Mouse (Mus musculus) stomach, postnatal 0 days (tissue): ENCODE results near the gene Sms.

ENCODE experiments used
- CTCF ChIP-seq: IDR thresholded peaks from 2 replicates; pipeline ENCODE4 v1.5.1; 2016; ENCODE audit warnings: antibody characterized with exemption, low read depth, mild to moderate bottlenecking, moderate library complexity
- EP300 ChIP-seq: optimal IDR thresholded peaks from 2 replicates; pipeline ENCODE3; 2016; ENCODE audit warnings: antibody characterized with exemption

DNA sequence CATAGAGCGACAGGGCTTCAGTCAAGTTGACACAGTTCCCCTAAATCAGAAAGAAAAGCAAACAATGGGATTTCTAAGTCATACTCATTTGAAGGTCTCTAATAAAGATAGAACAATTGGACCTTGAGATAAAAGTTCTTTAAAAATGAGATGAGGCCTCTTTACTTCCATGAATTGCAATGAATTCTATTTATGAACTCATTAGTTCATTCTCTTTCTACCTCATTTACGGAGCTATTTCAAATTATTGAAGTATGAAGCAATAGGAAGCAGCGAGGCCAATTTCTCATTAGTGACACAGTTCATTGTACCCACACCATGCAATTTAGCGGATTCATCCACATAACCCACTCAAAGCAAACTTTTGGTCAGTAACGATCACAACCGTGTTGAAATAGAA is 44.7 kb downstream of the Sms start:
- TF ChIP-seq CTCF (no peak), EP300 (no peak)
